Mouse (Mus musculus) midbrain, postnatal 0 days (tissue): Measurements from ENCODE around the gene Hfe2. TPM values are rescaled to one million over a fixed set of nuclear protein-coding genes. Genes with fewer than 3 reads are reported as not detected.

Experiments used
- ATAC-seq: fragments of 200-750 bp; cut with Nextera tagmentation; 2 replicates; pipeline ENCODE4 v1.8.0; 2017; ENCODE audit warnings: moderate number of reproducible peaks, mild to moderate bottlenecking, moderate TSS enrichment, moderate library complexity; ENCODE audit not compliant: low FRiP score
- DNase-seq: peaks from one replicate; pipeline ENCODE4 v3.0.0-alpha.2; 2015; ENCODE audit warnings: low spot score
- H3K27ac ChIP-seq: fragments of 300-500 bp; sonication (generic); 2 replicates; pipeline ENCODE4 v1.5.1; 2014; ENCODE audit warnings: low read depth, mild to moderate bottlenecking, low read length, mixed read lengths
- H3K27me3 ChIP-seq: fragments of 300-500 bp; sonication (generic); 2 replicates; pipeline ENCODE4 v1.6.1; 2014; ENCODE audit warnings: low read length, control low read depth, mixed read lengths; ENCODE audit not compliant: insufficient read depth
- H3K36me3 ChIP-seq: fragments of 300-500 bp; sonication (generic); 2 replicates; pipeline ENCODE4 v1.6.1; 2014; ENCODE audit warnings: low read length, control low read depth, mixed read lengths; ENCODE audit not compliant: insufficient read depth
- H3K4me1 ChIP-seq: fragments of 300-500 bp; sonication (generic); 2 replicates; pipeline ENCODE4 v1.6.1; 2014; ENCODE audit warnings: mild to moderate bottlenecking, control low read depth, antibody characterized with exemption, low read length, mixed read lengths; ENCODE audit not compliant: insufficient read depth
- H3K4me2 ChIP-seq: fragments of 300-500 bp; sonication (generic); 2 replicates; pipeline ENCODE4 v1.6.1; 2014; ENCODE audit warnings: low read depth, mild to moderate bottlenecking, low read length, mixed read lengths; ENCODE audit not compliant: poor library complexity, severe bottlenecking
- H3K4me3 ChIP-seq: fragments of 300-500 bp; sonication (generic); 2 replicates; pipeline ENCODE4 v1.5.1; 2014; ENCODE audit warnings: low read depth, mild to moderate bottlenecking, low read length, moderate library complexity
- H3K9ac ChIP-seq: fragments of 300-500 bp; sonication (generic); replicated peaks from 2 replicates; pipeline ENCODE4 v1.6.1; 2014; ENCODE audit warnings: mild to moderate bottlenecking, low read length, moderate library complexity, mixed read lengths; ENCODE audit not compliant: poor library complexity, severe bottlenecking
- H3K9me3 ChIP-seq: fragments of 300-500 bp; sonication (generic); 2 replicates; pipeline ENCODE4 v1.6.1; 2016; ENCODE audit warnings: low read length, control low read depth
- CTCF ChIP-seq: IDR thresholded peaks from 2 replicates; pipeline ENCODE4 v1.5.1; 2016; ENCODE audit warnings: antibody characterized with exemption, mild to moderate bottlenecking
- WGBS: fragments of 180-500 bp; shearing (Covaris S2); extraction: QIAGEN DNeasy Blood & Tissue Kit; methylation state at CpG from one replicate; pipeline ENCODE4 v1.1.7; 2014; 5-methylcytosine and 5-hydroxymethylcytosine counted together
- polyA plus RNA-seq: library from polyadenylated mRNA; unstranded; fragments of >200 nt; fragmentation: Nextera tagmentation; extraction: Ambion mirVana; gene quantifications from 2 replicates; pipeline ENCODE4 v1.2.1, GENCODE M21; 2015
- total RNA-seq: library from RNA; depleted of rRNA; stranded (reverse); fragments of >200 nt; gene quantifications from 2 replicates; pipeline ENCODE4 v1.2.3, GENCODE M21; 2014

Gene Hfe2
- total and polyA plus RNA-seq, 2 experiments from 2014 or later: 2.0 TPM

DNA sequence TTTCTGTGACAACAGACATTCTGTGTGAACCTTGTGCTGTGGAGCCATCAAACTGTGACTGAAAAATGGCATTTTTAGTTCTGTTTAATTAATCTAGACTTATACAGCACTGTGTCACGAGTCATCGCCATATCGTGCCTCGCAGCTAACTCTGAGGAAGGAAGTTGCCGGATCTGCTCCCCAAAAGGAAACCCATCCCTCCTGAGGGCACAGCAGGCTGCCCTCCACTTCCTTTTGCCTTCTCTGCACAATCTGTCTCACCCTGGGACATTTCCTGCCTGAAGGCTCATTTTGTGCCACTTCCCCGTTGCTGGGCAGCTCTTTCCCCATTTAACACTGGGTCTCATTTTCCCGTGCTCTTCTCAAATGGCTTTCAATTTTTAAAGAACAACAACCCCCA lies 39.7 kb downstream of the Hfe2 start:
- no peak overlapping the region for H3K4me3 ChIP-seq
- 80% methylated on average over 7 of the region's 7 CpGs for WGBS
- no peak overlapping the region for H3K27ac ChIP-seq
- H3K9ac ChIP-seq: no peak overlapping the region
- no peak overlapping the region for H3K4me2 ChIP-seq
- peaks cover 8% of the 10 kb centered on the region; the same call in 1 of the 2 replicates for H3K4me1 ChIP-seq
- no peak for TF ChIP-seq CTCF
- H3K9me3 ChIP-seq: no peaks in the 10 kb centered on the region
- DNase-seq: no peak
- no peaks in the 10 kb centered on the region for H3K27me3 ChIP-seq
- no peak for ATAC-seq
- H3K36me3 ChIP-seq: peaks cover 16% of the 10 kb centered on the region

DNA sequence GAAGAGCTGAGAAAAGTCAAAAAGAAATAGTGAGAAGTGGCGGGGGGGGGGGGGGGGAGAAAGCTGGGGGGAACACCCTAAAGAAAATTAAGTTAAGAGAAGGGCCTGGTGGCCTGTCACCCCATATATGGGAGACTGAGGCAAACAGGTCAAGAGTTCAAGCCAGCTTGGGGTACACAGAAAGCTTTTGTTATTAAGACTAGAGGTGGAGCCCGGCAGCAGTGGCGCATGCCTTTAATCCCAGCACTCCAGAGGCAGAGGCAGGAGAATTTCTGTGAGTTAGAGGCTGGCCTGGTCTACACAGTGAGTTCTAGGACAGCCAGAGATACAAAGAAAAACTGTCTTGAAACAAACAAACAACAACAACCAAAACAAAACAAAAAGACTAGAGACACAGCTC lies 40.1 kb downstream of the Hfe2 start:
- H3K4me1 ChIP-seq: 0 out of 2 replicates have a peak, but pooled peaks cover 4% of the 10 kb centered on the region
- H3K27ac ChIP-seq: no peak overlapping the region
- no peak for TF ChIP-seq CTCF
- H3K9ac ChIP-seq: no peak overlapping the region
- H3K9me3 ChIP-seq: no peaks in the 10 kb centered on the region
- peaks cover 11% of the 10 kb centered on the region for H3K36me3 ChIP-seq
- no peaks in the 10 kb centered on the region for H3K27me3 ChIP-seq
- H3K4me3 ChIP-seq: no peak overlapping the region
- DNase-seq (no peak), ATAC-seq (no peak)
- WGBS: 93% methylated on average over 2 of the region's 3 CpGs
- no peak overlapping the region for H3K4me2 ChIP-seq

GRCm38 (mm10) chr3:96566661-96567450 lies 41.9 kb downstream of the Hfe2 start:
- 79% methylated on average over 8 of the region's 8 CpGs for WGBS

DNA sequence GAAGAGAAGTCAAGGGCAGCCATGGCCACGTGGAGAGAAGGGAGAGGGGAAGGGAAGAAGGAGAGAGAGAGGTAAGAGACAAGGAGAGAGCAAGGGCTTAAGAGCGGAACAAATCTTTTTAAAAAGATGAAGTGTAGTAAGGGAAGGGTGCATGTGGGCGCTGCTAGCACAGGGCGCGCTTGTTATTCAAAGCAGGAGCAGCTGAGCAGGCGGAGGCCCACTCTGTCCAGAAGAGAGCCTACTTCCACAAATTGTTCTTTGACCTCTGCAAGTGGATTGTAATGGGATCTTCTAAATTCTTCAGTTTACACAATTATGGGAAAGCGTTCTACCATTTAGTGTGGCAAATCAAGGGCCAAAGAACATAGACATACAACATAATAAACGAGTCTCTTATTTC lies 43.6 kb downstream of the Hfe2 start:
- WGBS: 43% methylated on average over 8 of the region's 8 CpGs
- Histone ChIP-seq H3K4me3 (no peak overlapping the region), H3K27me3 (no peaks in the 10 kb centered on the region), H3K36me3 (no peaks in the 10 kb centered on the region), H3K4me2 (no peak overlapping the region), H3K4me1 (no peaks in the 10 kb centered on the region), H3K9ac (no peak overlapping the region), H3K9me3 (no peaks in the 10 kb centered on the region), H3K27ac (no peak overlapping the region)
- TF ChIP-seq CTCF: no peak
- DNase-seq: no peak
- no peak for ATAC-seq

More at GRCm38 (mm10) chr3:96566661-96567450, 41.9 kb downstream of the Hfe2 start:
- H3K4me2 ChIP-seq: no peak overlapping the region
- H3K4me3 ChIP-seq: no peak overlapping the region
- no peak overlapping the region for H3K9ac ChIP-seq
- ATAC-seq: no peak
- H3K9me3 ChIP-seq: no peaks in the 10 kb centered on the region
- no peak for DNase-seq
- no peak for TF ChIP-seq CTCF
- no peak overlapping the region for H3K27ac ChIP-seq
- H3K27me3 ChIP-seq: no peaks in the 10 kb centered on the region
- H3K4me1 ChIP-seq: no peaks in the 10 kb centered on the region
- no peaks in the 10 kb centered on the region for H3K36me3 ChIP-seq

- no peaks in the 10 kb centered on the region for H3K9me3 ChIP-seq
- DNase-seq (no peak), ATAC-seq (no peak)
- no peak for TF ChIP-seq CTCF
- no peak overlapping the region for H3K4me2 ChIP-seq
- H3K36me3 ChIP-seq: no peaks in the 10 kb centered on the region
- WGBS: 84% methylated on average over 13 of the region's 13 CpGs
- no peaks in the 10 kb centered on the region for H3K4me1 ChIP-seq
- H3K9ac ChIP-seq: no peak overlapping the region
- no peaks in the 10 kb centered on the region for H3K27me3 ChIP-seq
- H3K4me3 ChIP-seq: no peak overlapping the region
- H3K27ac ChIP-seq: no peak overlapping the region
These were observed 44.5 kb downstream of the Hfe2 start for GRCm38 (mm10) chr3:96569506-96569905.

DNA sequence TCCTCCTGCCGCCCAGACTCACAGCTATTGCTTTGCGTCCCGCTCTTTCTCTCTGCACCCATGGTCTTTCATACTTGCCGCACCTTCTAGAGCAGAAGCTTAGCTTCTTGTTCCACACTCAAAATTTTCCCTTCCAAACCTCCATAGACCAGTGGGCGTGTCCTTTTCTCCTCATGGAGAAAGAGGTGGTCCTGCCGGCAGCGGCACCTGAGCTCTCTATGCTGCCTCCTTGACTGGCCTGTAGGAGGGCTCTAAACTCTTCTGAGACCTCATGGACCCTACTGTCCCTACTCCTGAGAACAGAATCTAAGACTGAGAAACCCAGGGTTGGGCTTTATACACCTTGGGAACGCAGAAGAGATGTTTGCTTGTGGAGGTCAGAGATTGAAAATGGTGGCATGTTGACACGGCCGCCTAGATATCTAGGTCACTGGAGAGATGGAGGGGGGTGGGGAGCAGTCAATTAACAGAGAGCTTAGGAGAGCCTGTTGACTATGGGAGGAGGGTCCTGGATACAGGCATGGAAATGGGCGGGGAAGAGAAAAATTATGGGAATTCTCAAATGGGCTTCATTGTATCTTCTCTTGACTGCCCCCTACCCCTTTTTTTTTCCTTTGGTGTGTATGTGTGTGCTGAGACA lies 45.1 kb downstream of the Hfe2 start:
- Histone ChIP-seq H3K9me3 (no peaks in the 10 kb centered on the region), H3K27ac (no peak overlapping the region), H3K36me3 (no peaks in the 10 kb centered on the region), H3K9ac (no peak overlapping the region), H3K4me2 (no peak overlapping the region), H3K4me1 (no peaks in the 10 kb centered on the region), H3K27me3 (no peaks in the 10 kb centered on the region), H3K4me3 (no peak overlapping the region)
- ATAC-seq (no peak), DNase-seq (no peak)
- TF ChIP-seq CTCF: no peak
- 92% methylated on average over 11 of the region's 11 CpGs for WGBS
